Mouse (Mus musculus): ENCODE data around the gene Mphosph9. TPM values are rescaled to one million over a fixed set of nuclear protein-coding genes. Genes with fewer than 3 reads are reported as not detected.

The Mphosph9 gene
- polyA plus RNA-seq, 1 experiment from 2014 or later, result 19.0 TPM

DNA sequence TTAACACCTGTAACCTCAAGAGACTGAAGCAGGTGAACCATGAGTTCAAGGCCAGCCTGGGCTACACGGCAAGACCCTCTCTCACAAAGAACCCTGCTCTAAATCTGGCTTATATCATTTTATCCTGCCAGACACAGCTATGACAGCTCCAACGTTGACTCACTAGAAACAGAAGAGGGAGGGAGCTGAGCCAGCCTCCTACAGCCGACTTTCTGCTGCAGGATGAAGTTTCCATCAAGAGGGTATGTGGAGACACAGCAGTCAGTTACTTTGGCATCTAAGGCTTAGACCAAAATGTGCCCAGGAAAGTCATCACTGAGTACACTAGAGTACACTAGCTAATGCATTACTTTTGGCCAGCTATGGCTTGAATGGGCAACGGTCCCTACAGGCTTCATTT is 37.6 kb downstream of the Mphosph9 start:
- WGBS, result 87% methylated on average over 4 of the region's 4 CpGs
- Histone ChIP-seq H3K9me3 (peaks cover 4% of the 10 kb centered on the region; the same call in 1 of the 2 replicates), H3K27ac (replicated peaks) (no peak overlapping the region), H3K36me3 (replicated peaks) (peaks cover 97% of the 10 kb centered on the region), H3K4me1 (no peaks in the 10 kb centered on the region), H3K27me3 (replicated peaks; ENCODE audit: low read depth, poor library complexity, severe bottlenecking) (no peaks in the 10 kb centered on the region), H3K4me3 (no peak overlapping the region)
- no peak for DNase-seq (ENCODE audit: low spot score)

DNA sequence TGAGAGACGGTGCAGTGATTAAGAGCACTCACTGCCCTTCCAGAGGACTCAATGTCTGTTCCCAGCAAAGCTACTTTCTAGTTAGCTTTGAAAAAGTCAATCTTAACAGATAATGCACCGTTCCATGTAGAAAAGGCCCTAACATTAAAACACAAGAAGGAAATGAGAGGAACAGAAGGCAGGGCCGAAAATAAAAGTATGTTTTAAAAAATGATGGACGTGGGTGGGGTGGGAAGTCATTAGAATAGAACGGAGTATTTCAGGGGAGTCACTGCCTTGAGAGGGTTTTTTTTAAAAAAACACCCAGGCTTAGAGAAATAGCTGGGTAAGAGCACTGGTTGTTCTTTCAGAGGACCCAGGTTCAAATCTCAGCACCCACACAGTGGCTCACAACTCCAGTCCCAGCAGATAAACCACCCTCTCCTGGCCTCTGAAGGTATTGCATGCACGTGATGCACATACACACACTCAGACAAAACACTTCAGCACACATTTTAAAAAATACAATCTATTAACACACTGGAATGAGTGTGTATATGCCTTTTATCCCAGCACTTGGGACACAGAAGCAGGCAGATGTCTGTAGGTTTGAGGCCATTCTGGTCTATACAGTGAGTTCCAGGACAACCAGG is 40.0 kb downstream of the Mphosph9 start:
- WGBS, result 95% methylated on average over 6 of the region's 6 CpGs
- H3K27me3 ChIP-seq (replicated peaks; ENCODE audit: low read depth, poor library complexity, severe bottlenecking), result no peaks in the 10 kb centered on the region
- DNase-seq (ENCODE audit: low spot score), result no peak
- H3K27ac ChIP-seq (replicated peaks), result no peak overlapping the region
- peaks cover 94% of the 10 kb centered on the region for H3K36me3 ChIP-seq (replicated peaks)
- H3K4me3 ChIP-seq, result no peak overlapping the region
- peaks cover 4% of the 10 kb centered on the region; the same call in 1 of the 2 replicates for H3K9me3 ChIP-seq
- H3K4me1 ChIP-seq, result no peaks in the 10 kb centered on the region

DNA sequence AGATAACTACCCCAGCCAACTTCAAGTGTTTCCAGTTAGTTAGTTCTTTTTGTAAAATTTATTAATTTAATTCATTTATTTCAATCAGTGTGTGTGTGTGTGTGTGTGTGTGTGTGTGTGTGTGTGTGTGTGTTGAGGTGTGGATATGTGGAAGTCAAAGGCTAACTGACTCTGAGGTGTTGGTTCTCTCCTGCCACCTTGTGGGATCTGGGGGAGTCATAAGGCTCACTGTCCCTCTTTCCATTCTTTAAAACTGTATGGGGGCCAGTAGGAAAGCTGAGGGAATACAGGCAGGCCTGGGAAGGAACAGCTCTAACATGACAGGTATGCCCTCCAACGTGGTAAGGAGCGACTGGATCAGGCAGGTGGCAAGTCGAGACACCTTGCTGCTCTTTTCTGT is 43.4 kb downstream of the Mphosph9 start:
- WGBS, result 72% methylated on average over 3 of the region's 3 CpGs
- Histone ChIP-seq H3K27me3 (replicated peaks; ENCODE audit: low read depth, poor library complexity, severe bottlenecking) (no peaks in the 10 kb centered on the region), H3K36me3 (replicated peaks) (peaks cover 94% of the 10 kb centered on the region), H3K9me3 (peaks cover 4% of the 10 kb centered on the region; the same call in 1 of the 2 replicates), H3K27ac (replicated peaks) (no peak overlapping the region), H3K4me3 (no peak overlapping the region), H3K4me1 (no peaks in the 10 kb centered on the region)
- no peak for DNase-seq (ENCODE audit: low spot score)

DNA sequence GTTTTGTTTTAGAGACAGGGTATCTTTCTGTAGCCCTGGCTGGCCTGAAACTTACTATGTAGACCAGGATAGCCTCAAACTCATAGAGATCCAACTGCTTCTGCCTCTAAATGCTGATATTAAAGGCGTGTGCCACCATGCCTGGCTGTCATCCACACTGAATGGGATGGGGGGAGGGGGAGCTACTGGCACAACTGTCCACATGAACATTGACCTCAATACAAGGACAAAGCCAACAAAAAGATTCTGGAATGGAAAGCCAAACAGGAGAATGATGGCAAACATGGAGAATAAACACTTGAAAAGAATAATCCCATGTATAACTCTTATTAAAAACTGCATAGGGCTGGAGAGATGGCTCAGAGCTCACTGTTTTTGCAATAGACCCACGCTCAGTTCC is 44.9 kb downstream of the Mphosph9 start:
- Histone ChIP-seq H3K27ac (replicated peaks) (no peak overlapping the region), H3K4me3 (no peak overlapping the region), H3K36me3 (replicated peaks) (peaks cover 94% of the 10 kb centered on the region), H3K4me1 (no peaks in the 10 kb centered on the region), H3K9me3 (peaks cover 2% of the 10 kb centered on the region; the same call in 1 of the 2 replicates), H3K27me3 (replicated peaks; ENCODE audit: low read depth, poor library complexity, severe bottlenecking) (no peaks in the 10 kb centered on the region)
- DNase-seq (ENCODE audit: low spot score), result no peak
- WGBS, result 94% methylated on average over 2 of the region's 2 CpGs

DNA sequence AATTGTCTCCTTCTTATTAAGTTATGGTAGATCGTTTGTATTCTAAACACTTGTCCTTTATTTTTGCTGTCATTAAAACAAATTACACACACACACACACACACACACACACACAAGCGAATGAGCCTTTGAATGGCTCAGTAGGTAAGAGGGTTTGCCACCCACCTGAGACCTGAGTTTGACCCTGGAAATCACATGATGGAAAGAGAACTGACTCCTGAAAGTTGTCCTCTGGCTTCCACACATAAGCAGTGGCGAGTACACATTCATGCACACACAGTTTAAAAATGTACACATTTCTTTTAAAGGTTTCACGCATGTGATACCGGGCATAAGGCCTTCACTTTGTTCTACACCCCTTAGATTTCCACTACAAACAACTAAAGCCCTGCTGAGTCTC is 57.5 kb downstream of the Mphosph9 start:
- Histone ChIP-seq H3K27ac (replicated peaks) (no peak overlapping the region), H3K4me1 (no peaks in the 10 kb centered on the region), H3K4me3 (no peak overlapping the region), H3K9me3 (no peaks in the 10 kb centered on the region; the same call in 1 of the 2 replicates), H3K27me3 (replicated peaks; ENCODE audit: low read depth, poor library complexity, severe bottlenecking) (no peaks in the 10 kb centered on the region), H3K36me3 (replicated peaks) (peaks cover 77% of the 10 kb centered on the region)
- DNase-seq (ENCODE audit: low spot score), result no peak
- WGBS, result 96% methylated on average over 5 of the region's 5 CpGs

DNA sequence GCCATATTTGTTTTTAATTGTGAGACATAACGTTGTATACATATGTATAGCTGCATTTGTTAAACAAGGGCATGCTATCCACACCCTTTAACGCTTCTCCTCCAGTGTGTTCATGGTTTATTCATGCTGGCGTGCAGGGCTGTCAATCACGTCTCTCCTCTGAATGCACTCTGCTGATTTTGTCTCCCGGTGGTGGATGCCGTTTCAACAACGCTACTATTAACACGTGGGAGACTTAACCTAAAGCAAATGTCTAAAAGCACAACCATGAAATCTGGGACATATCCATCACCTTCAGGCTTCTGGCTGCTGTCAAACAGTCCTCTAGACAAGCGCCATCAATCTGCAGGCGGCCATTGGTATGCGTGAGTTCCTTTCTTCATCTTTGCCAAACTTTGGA is 58.1 kb downstream of the Mphosph9 start:
- WGBS, result 79% methylated on average over 11 of the region's 11 CpGs
- peaks cover 77% of the 10 kb centered on the region for H3K36me3 ChIP-seq (replicated peaks)
- H3K9me3 ChIP-seq, result no peaks in the 10 kb centered on the region; the same call in 1 of the 2 replicates
- no peaks in the 10 kb centered on the region for H3K27me3 ChIP-seq (replicated peaks; ENCODE audit: low read depth, poor library complexity, severe bottlenecking)
- no peak overlapping the region for H3K27ac ChIP-seq (replicated peaks)
- no peak for DNase-seq (ENCODE audit: low spot score)
- no peaks in the 10 kb centered on the region for H3K4me1 ChIP-seq
- no peak overlapping the region for H3K4me3 ChIP-seq

DNA sequence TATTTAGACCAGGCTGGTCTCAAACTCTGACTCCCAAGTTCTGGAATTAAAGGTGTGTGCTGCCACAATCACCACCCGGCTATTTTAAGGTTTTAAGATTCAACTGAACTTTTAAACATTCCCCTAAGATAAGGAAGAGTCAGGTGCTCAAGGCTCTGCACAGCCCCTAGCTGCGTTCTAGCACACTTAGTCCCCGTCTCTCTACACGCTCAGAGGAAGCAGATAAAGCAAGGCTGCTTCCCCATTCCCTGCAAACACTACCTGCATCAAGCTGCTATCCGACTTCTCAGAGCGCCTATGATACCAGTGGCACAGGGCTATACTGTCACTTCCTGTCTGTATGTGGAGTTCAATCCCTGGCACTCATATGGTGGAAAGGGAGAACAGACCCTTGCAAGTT is 60.1 kb downstream of the Mphosph9 start:
- DNase-seq (ENCODE audit: low spot score), result no peak
- no peaks in the 10 kb centered on the region for H3K4me1 ChIP-seq
- no peak overlapping the region for H3K27ac ChIP-seq (replicated peaks)
- H3K4me3 ChIP-seq, result no peak overlapping the region
- 88% methylated on average over 6 of the region's 6 CpGs for WGBS
- H3K9me3 ChIP-seq, result no peaks in the 10 kb centered on the region; the same call in 1 of the 2 replicates
- peaks cover 86% of the 10 kb centered on the region for H3K36me3 ChIP-seq (replicated peaks)
- H3K27me3 ChIP-seq (replicated peaks; ENCODE audit: low read depth, poor library complexity, severe bottlenecking), result no peaks in the 10 kb centered on the region

DNA sequence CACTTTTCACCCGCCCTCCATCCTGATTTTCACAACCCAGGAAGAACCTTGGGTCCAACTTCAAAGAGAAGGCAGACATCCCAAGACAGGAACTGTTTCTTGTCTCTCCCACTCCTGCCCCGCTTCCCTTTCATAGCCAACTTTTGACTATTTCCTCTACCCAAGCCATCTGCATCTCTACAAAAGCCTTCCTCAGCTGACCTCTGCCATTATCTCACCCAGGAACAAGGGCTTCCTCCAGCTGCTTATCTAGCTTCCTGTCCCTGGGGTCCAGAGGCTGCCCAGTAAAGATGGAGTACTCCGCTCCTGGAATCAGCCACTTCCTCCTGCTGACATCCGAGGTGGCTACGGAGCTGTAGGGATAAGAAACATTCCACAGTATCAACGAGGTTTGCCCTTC is 61.0 kb downstream of the Mphosph9 start:
- DNase-seq (ENCODE audit: low spot score), result no peak
- H3K4me1 ChIP-seq, result no peaks in the 10 kb centered on the region
- no peak overlapping the region for H3K27ac ChIP-seq (replicated peaks)
- no peaks in the 10 kb centered on the region for H3K27me3 ChIP-seq (replicated peaks; ENCODE audit: low read depth, poor library complexity, severe bottlenecking)
- no peaks in the 10 kb centered on the region; the same call in 1 of the 2 replicates for H3K9me3 ChIP-seq
- no peak overlapping the region for H3K4me3 ChIP-seq
- WGBS, result 86% methylated on average over 6 of the region's 6 CpGs
- peaks cover 91% of the 10 kb centered on the region for H3K36me3 ChIP-seq (replicated peaks)

DNA sequence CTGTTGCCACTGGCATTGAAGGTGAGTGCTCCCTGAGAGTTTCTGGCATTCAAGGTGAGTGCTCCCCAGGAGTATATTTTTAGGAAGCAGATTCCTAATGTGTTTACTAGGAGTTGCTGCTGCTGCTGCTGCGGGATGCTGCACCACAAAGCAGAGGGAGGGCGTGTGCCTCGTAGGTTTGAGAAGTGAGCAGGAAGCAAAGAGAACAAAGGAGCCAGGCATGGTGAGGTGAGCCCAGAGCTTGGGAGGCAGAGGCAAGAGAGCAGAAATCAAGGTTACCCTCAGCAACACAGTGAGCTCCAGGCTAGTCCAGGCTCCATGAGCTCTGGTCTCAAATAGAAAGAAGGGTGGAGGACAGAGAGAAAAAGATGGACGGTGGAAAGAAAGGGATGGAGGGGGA is 64.5 kb downstream of the Mphosph9 start:
- H3K4me1 ChIP-seq, result no peaks in the 10 kb centered on the region
- H3K4me3 ChIP-seq, result no peak overlapping the region
- WGBS, result 82% methylated on average over 4 of the region's 4 CpGs
- H3K36me3 ChIP-seq (replicated peaks), result peaks cover 93% of the 10 kb centered on the region
- no peak for DNase-seq (ENCODE audit: low spot score)
- no peaks in the 10 kb centered on the region for H3K27me3 ChIP-seq (replicated peaks; ENCODE audit: low read depth, poor library complexity, severe bottlenecking)
- H3K9me3 ChIP-seq, result no peaks in the 10 kb centered on the region
- H3K27ac ChIP-seq (replicated peaks), result no peak overlapping the region

DNA sequence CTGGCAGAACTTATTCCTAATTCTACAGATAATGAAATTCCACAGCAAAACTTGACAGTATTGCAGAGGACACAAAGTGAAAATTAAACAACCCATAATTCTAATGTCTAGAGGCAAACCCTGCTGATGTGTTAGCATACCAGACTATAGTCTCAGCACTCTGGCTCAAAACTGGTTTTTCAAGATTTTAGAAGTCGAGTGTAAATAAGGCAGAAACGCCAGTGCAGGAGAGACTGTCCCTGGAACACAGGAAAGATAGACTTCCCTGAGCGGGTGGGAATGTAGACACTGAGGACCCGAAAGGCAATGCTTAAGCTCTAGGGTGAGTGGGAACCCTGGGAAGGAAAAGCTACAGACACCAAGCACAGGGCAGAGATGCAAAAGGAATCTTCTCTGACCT is 65.7 kb downstream of the Mphosph9 start:
- no peaks in the 10 kb centered on the region for H3K27me3 ChIP-seq (replicated peaks; ENCODE audit: low read depth, poor library complexity, severe bottlenecking)
- H3K4me3 ChIP-seq, result no peak overlapping the region
- no peak overlapping the region for H3K27ac ChIP-seq (replicated peaks)
- no peak for DNase-seq (ENCODE audit: low spot score)
- H3K9me3 ChIP-seq, result no peaks in the 10 kb centered on the region
- H3K36me3 ChIP-seq (replicated peaks), result peaks cover 99% of the 10 kb centered on the region
- H3K4me1 ChIP-seq, result no peaks in the 10 kb centered on the region
- WGBS, result 84% methylated on average over 4 of the region's 4 CpGs

DNA sequence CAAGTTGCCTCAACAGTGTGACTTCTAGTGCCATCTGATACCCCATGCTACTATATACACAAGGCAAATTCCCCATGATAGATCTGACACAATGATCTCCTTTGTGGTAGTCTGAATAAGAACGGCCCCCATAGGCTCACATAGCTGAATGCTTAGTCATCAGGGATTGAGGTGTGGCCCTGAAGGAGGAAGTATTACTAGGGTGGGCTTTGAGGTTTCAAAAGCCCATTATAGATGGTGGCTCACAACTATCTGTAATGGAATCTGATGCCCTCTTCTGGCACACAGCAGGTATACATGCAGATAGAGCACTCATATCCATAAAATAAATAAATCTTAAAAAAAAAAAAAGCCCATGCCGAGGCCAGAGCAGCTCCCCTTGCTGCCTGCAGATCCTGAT is 68.6 kb downstream of the Mphosph9 start:
- H3K36me3 ChIP-seq (replicated peaks), result peaks cover 99% of the 10 kb centered on the region
- no peak for DNase-seq (ENCODE audit: low spot score)
- no peaks in the 10 kb centered on the region for H3K9me3 ChIP-seq
- H3K4me1 ChIP-seq, result no peaks in the 10 kb centered on the region
- WGBS, result 78% methylated on average over 2 of the region's 2 CpGs
- H3K27me3 ChIP-seq (replicated peaks; ENCODE audit: low read depth, poor library complexity, severe bottlenecking), result no peaks in the 10 kb centered on the region
- H3K27ac ChIP-seq (replicated peaks), result no peak overlapping the region
- H3K4me3 ChIP-seq, result no peak overlapping the region

DNA sequence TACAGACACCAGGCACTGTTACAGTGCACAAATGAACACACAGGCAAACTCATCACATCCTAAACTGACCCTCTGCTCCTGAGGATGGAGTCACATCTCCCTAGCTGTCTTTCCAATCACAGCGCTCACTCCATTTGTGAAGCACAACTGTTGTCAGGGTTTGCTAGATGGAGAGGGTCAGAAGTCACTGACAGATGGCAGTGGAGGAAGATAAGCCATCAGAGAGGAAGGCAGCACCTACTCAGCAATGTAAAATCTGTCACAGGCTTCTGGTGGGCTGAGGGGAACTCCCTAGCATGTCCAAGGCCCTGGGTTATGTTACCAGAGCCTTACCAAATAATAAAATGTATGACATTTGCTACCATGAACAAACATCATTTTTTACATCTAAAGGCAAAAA is 69.7 kb downstream of the Mphosph9 start:
- DNase-seq (ENCODE audit: low spot score), result no peak
- no peaks in the 10 kb centered on the region for H3K9me3 ChIP-seq
- 98% methylated on average over 1 of the region's 1 CpGs for WGBS
- H3K36me3 ChIP-seq (replicated peaks), result peaks cover 99% of the 10 kb centered on the region
- H3K4me1 ChIP-seq, result no peaks in the 10 kb centered on the region
- no peak overlapping the region for H3K27ac ChIP-seq (replicated peaks)
- no peaks in the 10 kb centered on the region for H3K27me3 ChIP-seq (replicated peaks; ENCODE audit: low read depth, poor library complexity, severe bottlenecking)
- no peak overlapping the region for H3K4me3 ChIP-seq

DNA sequence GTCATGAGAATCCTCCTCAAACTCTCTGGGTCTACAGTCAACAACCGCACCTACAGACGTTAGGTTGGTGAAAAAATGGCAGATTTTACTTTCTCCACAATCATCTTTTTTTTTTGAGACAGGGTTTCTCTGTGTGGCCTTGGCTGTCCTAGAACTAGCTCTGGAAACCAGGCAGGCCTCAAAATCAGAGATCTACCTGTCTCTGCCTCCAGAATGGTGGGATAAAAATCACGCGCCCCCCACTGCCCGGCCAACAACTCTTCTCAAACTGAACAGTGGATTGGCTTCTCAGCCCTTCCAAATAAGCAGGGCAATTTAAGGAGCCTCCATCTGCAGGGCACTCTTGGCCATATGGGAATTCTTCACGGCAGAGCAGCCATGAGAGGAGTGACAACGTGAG is 72.6 kb downstream of the Mphosph9 start:
- H3K27me3 ChIP-seq (replicated peaks; ENCODE audit: low read depth, poor library complexity, severe bottlenecking), result no peaks in the 10 kb centered on the region
- no peak overlapping the region for H3K27ac ChIP-seq (replicated peaks)
- no peaks in the 10 kb centered on the region for H3K9me3 ChIP-seq
- peaks cover 83% of the 10 kb centered on the region for H3K36me3 ChIP-seq (replicated peaks)
- WGBS, result 91% methylated on average over 7 of the region's 7 CpGs
- no peak for DNase-seq (ENCODE audit: low spot score)
- no peak overlapping the region for H3K4me3 ChIP-seq
- H3K4me1 ChIP-seq, result peaks cover 6% of the 10 kb centered on the region

All from embryonic facial prominence, embryonic 10.5 days (tissue).